Mouse (Mus musculus) stomach, postnatal 0 days (tissue): Measurements from ENCODE around the gene Ccdc47.

Experiments
- CTCF ChIP-seq: IDR thresholded peaks from 2 replicates; pipeline ENCODE4 v1.5.1; 2016; ENCODE audit warnings: antibody characterized with exemption, low read depth, mild to moderate bottlenecking, moderate library complexity
- EP300 ChIP-seq: optimal IDR thresholded peaks from 2 replicates; pipeline ENCODE3; 2016; ENCODE audit warnings: antibody characterized with exemption

- TF ChIP-seq CTCF (no peak), EP300 (no peak)
Measured at GRCm38 (mm10) chr11:106265570-106265969, 49.4 kb upstream of the Ccdc47 start.
